Mouse (Mus musculus) intestine, embryonic 14.5 days (tissue): ENCODE data around the gene AC109138.7. TPM values are rescaled to one million over a fixed set of nuclear protein-coding genes. Genes with fewer than 3 reads are reported as not detected.

Source experiments
- ATAC-seq: fragments of 200-750 bp; cut with Nextera tagmentation; replicated peaks from 2 replicates; pipeline ENCODE4 v1.8.0; 2017; ENCODE audit warnings: low read depth, moderate number of reproducible peaks, moderate TSS enrichment, moderate library complexity; ENCODE audit not compliant: low FRiP score, low TSS enrichment
- DNase-seq: peaks from one replicate; pipeline ENCODE4 v3.0.0-alpha.2; 2018; ENCODE audit warnings: low spot score
- H3K27ac ChIP-seq: fragments of 300-500 bp; sonication (generic); 2 replicates; pipeline ENCODE4 v1.5.1; 2014; ENCODE audit warnings: low read depth, mild to moderate bottlenecking, control low read depth
- H3K27me3 ChIP-seq: fragments of 300-500 bp; sonication (generic); replicated peaks from 2 replicates; pipeline ENCODE4 v1.6.1; 2014; ENCODE audit warnings: low read length, control low read depth; ENCODE audit not compliant: control insufficient read depth, insufficient read depth
- H3K36me3 ChIP-seq: fragments of 300-500 bp; sonication (generic); 2 replicates; pipeline ENCODE4 v1.6.1; 2014; ENCODE audit warnings: low read length, control low read depth; ENCODE audit not compliant: control insufficient read depth, insufficient read depth
- H3K4me1 ChIP-seq: fragments of 300-500 bp; sonication (generic); replicated peaks from 2 replicates; pipeline ENCODE4 v1.6.1; 2014; ENCODE audit warnings: low read length, control low read depth, mixed read lengths; ENCODE audit not compliant: control insufficient read depth, insufficient read depth
- H3K4me2 ChIP-seq: fragments of 300-500 bp; sonication (generic); 2 replicates; pipeline ENCODE4 v1.6.1; 2014; ENCODE audit warnings: low read length
- H3K4me3 ChIP-seq: fragments of 300-500 bp; sonication (generic); 2 replicates; pipeline ENCODE4 v1.5.1; 2014; ENCODE audit warnings: low read depth, low read length, control low read depth, mixed read lengths
- H3K9ac ChIP-seq: fragments of 300-500 bp; sonication (generic); 2 replicates; pipeline ENCODE4 v1.6.1; 2014; ENCODE audit warnings: mild to moderate bottlenecking, low read length
- H3K9me3 ChIP-seq: fragments of 300-500 bp; sonication (generic); 2 replicates; pipeline ENCODE4 v1.6.1; 2016; ENCODE audit warnings: low read length, control low read depth; ENCODE audit not compliant: control insufficient read depth
- WGBS: fragments of 180-500 bp; shearing (Covaris S2); extraction: QIAGEN DNeasy Blood & Tissue Kit; methylation state at CpG from one replicate; pipeline ENCODE4 v1.1.7; 2014; 5-methylcytosine and 5-hydroxymethylcytosine counted together
- polyA plus RNA-seq: library from polyadenylated mRNA; unstranded; fragments of >200 nt; fragmentation: Nextera tagmentation; extraction: Ambion mirVana; gene quantifications from 2 replicates; pipeline ENCODE4 v1.2.1, GENCODE M21; 2014

The AC109138.7 gene
- polyA plus RNA-seq, 1 experiment from 2014 or later: not detected

- peaks cover 74% of the 10 kb centered on the region for H3K4me1 ChIP-seq
- peak overlapping the region; percentile 94 for H3K27ac ChIP-seq
- no peak overlapping the region for H3K9ac ChIP-seq
- H3K4me2 ChIP-seq: peak overlapping the region; percentile 81; the same call in 1 of the 2 replicates
- H3K36me3 ChIP-seq: peaks cover 7% of the 10 kb centered on the region
- no peak overlapping the region for H3K4me3 ChIP-seq
- no peaks in the 10 kb centered on the region for H3K9me3 ChIP-seq
- DNase-seq (no peak), ATAC-seq (no peak)
- no peaks in the 10 kb centered on the region for H3K27me3 ChIP-seq
- WGBS: 53% methylated on average over 11 of the region's 11 CpGs
These were observed 4.1 kb downstream of the AC109138.7 start for GRCm38 (mm10) chr19:4218293-4218692.

GRCm38 (mm10) chr19:4218784-4219183, 4.6 kb downstream of the AC109138.7 start:
- H3K9ac ChIP-seq: no peak overlapping the region
- no peak for DNase-seq
- H3K4me2 ChIP-seq: no peak overlapping the region
- H3K4me1 ChIP-seq: peaks cover 69% of the 10 kb centered on the region
- H3K27ac ChIP-seq: 0 out of 2 replicates have a peak overlapping the region, but pooled peaks have one; percentile 94
- H3K4me3 ChIP-seq: no peak overlapping the region
- no peak for ATAC-seq
- peaks cover 7% of the 10 kb centered on the region for H3K36me3 ChIP-seq
- H3K9me3 ChIP-seq: no peaks in the 10 kb centered on the region
- 56% methylated on average over 1 of the region's 1 CpGs for WGBS
- H3K27me3 ChIP-seq: no peaks in the 10 kb centered on the region

- Histone ChIP-seq H3K27ac (peak overlapping the region; percentile 58; the same call in 1 of the 2 replicates), H3K27me3 (no peaks in the 10 kb centered on the region), H3K4me1 (peaks cover 68% of the 10 kb centered on the region), H3K36me3 (peaks cover 7% of the 10 kb centered on the region), H3K4me3 (no peak overlapping the region), H3K9me3 (no peaks in the 10 kb centered on the region), H3K9ac (no peak overlapping the region), H3K4me2 (peak overlapping the region; percentile 25)
- DNase-seq (no peak), ATAC-seq (no peak)
- 85% methylated on average over 6 of the region's 6 CpGs for WGBS
These were observed 5.8 kb downstream of the AC109138.7 start for GRCm38 (mm10) chr19:4219943-4220342.

- Histone ChIP-seq H3K9ac (no peak overlapping the region), H3K9me3 (no peaks in the 10 kb centered on the region), H3K4me1 (peaks cover 67% of the 10 kb centered on the region), H3K36me3 (peaks cover 7% of the 10 kb centered on the region), H3K27me3 (no peaks in the 10 kb centered on the region), H3K27ac (peak overlapping the region; percentile 58; the same call in 1 of the 2 replicates), H3K4me3 (no peak overlapping the region), H3K4me2 (peak overlapping the region; percentile 25)
- WGBS: 39% methylated on average over 4 of the region's 4 CpGs
- no peak for ATAC-seq
- no peak for DNase-seq
These were observed 6.3 kb downstream of the AC109138.7 start for GRCm38 (mm10) chr19:4220416-4220815.

- H3K9ac ChIP-seq: peak overlapping the region; percentile 25; the same call in 1 of the 2 replicates
- H3K9me3 ChIP-seq: no peaks in the 10 kb centered on the region
- H3K36me3 ChIP-seq: peaks cover 7% of the 10 kb centered on the region
- no peak overlapping the region for H3K4me3 ChIP-seq
- peak overlapping the region; percentile 25 for H3K4me2 ChIP-seq
- no peak for DNase-seq
- peak overlapping the region; percentile 58; the same call in 1 of the 2 replicates for H3K27ac ChIP-seq
- 14% methylated on average over 14 of the region's 14 CpGs for WGBS
- peaks cover 62% of the 10 kb centered on the region for H3K4me1 ChIP-seq
- peak; percentile 60 for ATAC-seq
- H3K27me3 ChIP-seq: no peaks in the 10 kb centered on the region
These were observed 7.0 kb downstream of the AC109138.7 start for GRCm38 (mm10) chr19:4220957-4221743.

- Histone ChIP-seq H3K27me3 (no peaks in the 10 kb centered on the region), H3K9me3 (no peaks in the 10 kb centered on the region), H3K36me3 (peaks cover 7% of the 10 kb centered on the region), H3K4me1 (peaks cover 53% of the 10 kb centered on the region), H3K4me3 (no peak overlapping the region), H3K4me2 (peak overlapping the region; percentile 13; the same call in 1 of the 2 replicates), H3K9ac (no peak overlapping the region), H3K27ac (no peak overlapping the region)
- ATAC-seq (no peak), DNase-seq (no peak)
- 64% methylated on average over 11 of the region's 11 CpGs for WGBS
These were observed 8.0 kb downstream of the AC109138.7 start for GRCm38 (mm10) chr19:4222165-4222564.

GRCm38 (mm10) chr19:4226779-4227178, 12.6 kb downstream of the AC109138.7 start:
- H3K4me3 ChIP-seq: no peak overlapping the region
- no peak for ATAC-seq

GRCm38 (mm10) chr19:4227446-4227845, 13.3 kb downstream of the AC109138.7 start:
- H3K4me2 ChIP-seq: no peak overlapping the region
- H3K27me3 ChIP-seq: no peaks in the 10 kb centered on the region
- ATAC-seq: no peak
- DNase-seq: no peak
- H3K4me3 ChIP-seq: no peak overlapping the region
- H3K4me1 ChIP-seq: peaks cover 20% of the 10 kb centered on the region
- no peak overlapping the region for H3K9ac ChIP-seq
- no peak overlapping the region for H3K27ac ChIP-seq
- peaks cover under 1% of the 10 kb centered on the region; the same call in 1 of the 2 replicates for H3K36me3 ChIP-seq
- WGBS: 79% methylated on average over 5 of the region's 5 CpGs
- no peaks in the 10 kb centered on the region for H3K9me3 ChIP-seq

More at GRCm38 (mm10) chr19:4226779-4227178, 12.6 kb downstream of the AC109138.7 start:
- Histone ChIP-seq H3K4me2 (no peak overlapping the region), H3K9me3 (no peaks in the 10 kb centered on the region), H3K4me1 (peaks cover 22% of the 10 kb centered on the region), H3K9ac (no peak overlapping the region), H3K36me3 (peaks cover 7% of the 10 kb centered on the region), H3K27me3 (no peaks in the 10 kb centered on the region), H3K27ac (no peak overlapping the region)
- no peak for DNase-seq
- 90% methylated on average over 7 of the region's 7 CpGs for WGBS
